Mouse (Mus musculus): ENCODE data around the gene Trpc4ap. TPM values are rescaled to one million over a fixed set of nuclear protein-coding genes. Genes with fewer than 3 reads are reported as not detected.
A peak's percentile ranks its signal among the peaks of the same experiment; 100 is the strongest.

Trpc4ap gene
- polyA plus RNA-seq, 1 experiment from 2014 or later: 102 TPM

GRCm38 (mm10) chr2:155632138-155632936 is 59.8 kb downstream of the Trpc4ap start:
- Histone ChIP-seq H3K27ac (no peak overlapping the region), H3K36me3 (ENCODE audit: insufficient read depth, low read length) (peaks cover 36% of the 10 kb centered on the region), H3K27me3 (ENCODE audit: insufficient read depth, low read length) (peaks cover 5% of the 10 kb centered on the region; the same call in 1 of the 2 replicates), H3K9ac (ENCODE audit: low read depth, low read length) (no peak overlapping the region), H3K9me3 (replicated peaks; ENCODE audit: low read length) (no peaks in the 10 kb centered on the region), H3K4me3 (replicated peaks; ENCODE audit: low read depth, low read length) (no peak overlapping the region), H3K4me1 (replicated peaks; ENCODE audit: insufficient read depth, low read length) (peaks cover 8% of the 10 kb centered on the region), H3K4me2 (ENCODE audit: low read length) (no peak overlapping the region)
- TF ChIP-seq CTCF (IDR thresholded peaks at IDR 0.05; ENCODE audit: low read depth): no peak
- no peak for ATAC-seq (replicated peaks; ENCODE audit: low FRiP score, low read depth)
- no peak for DNase-seq (ENCODE audit: low spot score)
- 72% methylated on average over 30 of the region's 30 CpGs for WGBS

DNA sequence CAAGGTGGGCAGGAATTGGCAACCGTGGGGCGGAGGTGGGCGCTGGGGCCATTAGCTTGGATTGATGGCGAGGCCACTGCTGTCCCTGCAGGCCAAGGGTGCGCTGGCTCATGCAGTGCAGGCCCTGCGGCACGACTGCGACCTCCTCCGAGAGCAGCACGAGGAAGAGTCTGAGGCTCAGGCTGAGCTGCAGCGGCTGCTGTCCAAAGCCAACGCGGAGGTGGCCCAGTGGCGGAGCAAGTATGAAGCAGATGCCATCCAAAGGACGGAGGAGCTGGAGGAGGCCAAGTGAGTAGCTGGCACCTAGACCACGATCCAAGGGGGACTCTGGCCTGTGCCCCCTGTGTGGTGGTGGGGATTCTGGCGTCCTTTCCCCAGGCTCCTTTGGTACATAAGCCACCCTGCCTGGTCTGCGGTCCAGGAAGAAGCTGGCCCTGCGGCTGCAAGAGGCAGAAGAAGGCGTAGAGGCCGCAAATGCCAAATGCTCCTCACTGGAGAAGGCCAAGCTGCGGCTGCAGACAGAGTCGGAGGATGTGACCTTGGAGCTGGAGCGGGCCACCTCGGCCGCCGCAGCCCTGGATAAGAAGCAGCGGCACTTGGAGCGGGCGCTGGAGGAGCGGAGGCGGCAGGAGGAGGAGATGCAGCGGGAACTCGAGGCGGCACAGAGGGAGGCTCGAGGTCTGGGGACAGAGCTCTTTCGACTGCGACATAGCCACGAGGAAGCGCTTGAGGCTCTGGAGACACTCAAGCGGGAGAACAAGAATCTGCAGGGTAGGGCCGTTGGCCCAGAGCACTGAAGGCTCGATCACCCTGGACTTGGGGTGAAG is 61.4 kb downstream of the Trpc4ap start:
- no peak overlapping the region for H3K4me3 ChIP-seq (replicated peaks; ENCODE audit: low read depth, low read length)
- H3K9ac ChIP-seq (ENCODE audit: low read depth, low read length): no peak overlapping the region
- no peaks in the 10 kb centered on the region for H3K9me3 ChIP-seq (replicated peaks; ENCODE audit: low read length)
- H3K36me3 ChIP-seq (ENCODE audit: insufficient read depth, low read length): peaks cover 24% of the 10 kb centered on the region
- ATAC-seq (replicated peaks; ENCODE audit: low FRiP score, low read depth): no peak
- H3K4me1 ChIP-seq (replicated peaks; ENCODE audit: insufficient read depth, low read length): peaks cover 8% of the 10 kb centered on the region
- no peak for DNase-seq (ENCODE audit: low spot score)
- no peak overlapping the region for H3K27ac ChIP-seq
- peaks cover 5% of the 10 kb centered on the region; the same call in 1 of the 2 replicates for H3K27me3 ChIP-seq (ENCODE audit: insufficient read depth, low read length)
- no peak overlapping the region for H3K4me2 ChIP-seq (ENCODE audit: low read length)
- 33% methylated on average over 43 of the region's 43 CpGs for WGBS
- no peak for TF ChIP-seq CTCF (IDR thresholded peaks at IDR 0.05; ENCODE audit: low read depth)

DNA sequence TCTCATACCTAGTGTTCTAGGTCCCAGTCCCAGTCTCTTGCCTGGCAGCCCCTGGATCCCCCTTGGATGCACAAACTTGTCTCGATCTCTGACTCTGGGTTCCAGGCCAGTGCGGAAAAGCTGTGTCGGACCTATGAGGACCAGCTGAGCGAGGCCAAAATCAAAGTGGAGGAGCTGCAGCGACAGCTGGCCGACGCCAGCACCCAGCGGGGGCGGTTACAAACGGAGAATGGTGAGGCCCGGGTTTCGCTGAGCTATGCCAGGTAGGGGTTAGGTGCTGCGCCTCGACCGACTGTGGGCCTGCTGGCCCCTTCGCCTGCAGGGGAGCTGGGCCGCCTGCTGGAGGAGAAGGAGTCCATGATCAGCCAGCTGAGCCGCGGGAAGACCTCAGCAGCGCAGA is 62.0 kb downstream of the Trpc4ap start:
- Histone ChIP-seq H3K27me3 (ENCODE audit: insufficient read depth, low read length) (peaks cover 5% of the 10 kb centered on the region; the same call in 1 of the 2 replicates), H3K9me3 (replicated peaks; ENCODE audit: low read length) (no peaks in the 10 kb centered on the region), H3K27ac (no peak overlapping the region), H3K4me1 (replicated peaks; ENCODE audit: insufficient read depth, low read length) (peaks cover 8% of the 10 kb centered on the region), H3K4me3 (replicated peaks; ENCODE audit: low read depth, low read length) (no peak overlapping the region), H3K4me2 (ENCODE audit: low read length) (no peak overlapping the region), H3K9ac (ENCODE audit: low read depth, low read length) (no peak overlapping the region), H3K36me3 (ENCODE audit: insufficient read depth, low read length) (peaks cover 18% of the 10 kb centered on the region)
- DNase-seq (ENCODE audit: low spot score) (no peak), ATAC-seq (replicated peaks; ENCODE audit: low FRiP score, low read depth) (no peak)
- TF ChIP-seq CTCF (IDR thresholded peaks at IDR 0.05; ENCODE audit: low read depth): no peak
- WGBS: 57% methylated on average over 20 of the region's 20 CpGs

- ATAC-seq (replicated peaks; ENCODE audit: low FRiP score, low read depth) (no peak), DNase-seq (ENCODE audit: low spot score) (peak; percentile 60)
- H3K9me3 ChIP-seq (replicated peaks; ENCODE audit: low read length): no peaks in the 10 kb centered on the region
- peaks cover 8% of the 10 kb centered on the region for H3K4me1 ChIP-seq (replicated peaks; ENCODE audit: insufficient read depth, low read length)
- 2% methylated on average over 35 of the region's 35 CpGs for WGBS
- H3K36me3 ChIP-seq (ENCODE audit: insufficient read depth, low read length): peaks cover 9% of the 10 kb centered on the region
- H3K4me2 ChIP-seq (ENCODE audit: low read length): peak overlapping the region; percentile 59
- no peak overlapping the region for H3K27ac ChIP-seq
- TF ChIP-seq CTCF (IDR thresholded peaks at IDR 0.05; ENCODE audit: low read depth): no peak
- peak overlapping the region; percentile 47; the same call in 1 of the 2 replicates for H3K9ac ChIP-seq (ENCODE audit: low read depth, low read length)
- H3K4me3 ChIP-seq (replicated peaks; ENCODE audit: low read depth, low read length): peak overlapping the region; percentile 16; the same call in 1 of the 2 replicates
- peaks cover 5% of the 10 kb centered on the region; the same call in 1 of the 2 replicates for H3K27me3 ChIP-seq (ENCODE audit: insufficient read depth, low read length)
Observed at GRCm38 (mm10) chr2:155629231-155629661, 62.9 kb downstream of the Trpc4ap start.

- Histone ChIP-seq H3K27ac (no peak overlapping the region), H3K36me3 (ENCODE audit: insufficient read depth, low read length) (peaks cover 2% of the 10 kb centered on the region; the same call in 1 of the 2 replicates), H3K4me1 (replicated peaks; ENCODE audit: insufficient read depth, low read length) (peaks cover 8% of the 10 kb centered on the region), H3K27me3 (ENCODE audit: insufficient read depth, low read length) (peaks cover 5% of the 10 kb centered on the region; the same call in 1 of the 2 replicates), H3K4me2 (ENCODE audit: low read length) (no peak overlapping the region), H3K9me3 (replicated peaks; ENCODE audit: low read length) (no peaks in the 10 kb centered on the region), H3K9ac (ENCODE audit: low read depth, low read length) (no peak overlapping the region), H3K4me3 (replicated peaks; ENCODE audit: low read depth, low read length) (no peak overlapping the region)
- TF ChIP-seq CTCF (IDR thresholded peaks at IDR 0.05; ENCODE audit: low read depth): no peak
- DNase-seq (ENCODE audit: low spot score) (no peak), ATAC-seq (replicated peaks; ENCODE audit: low FRiP score, low read depth) (no peak)
- 88% methylated on average over 13 of the region's 13 CpGs for WGBS
Observed at GRCm38 (mm10) chr2:155628519-155628918, 63.7 kb downstream of the Trpc4ap start.

- ATAC-seq (replicated peaks; ENCODE audit: low FRiP score, low read depth) (no peak), DNase-seq (ENCODE audit: low spot score) (no peak)
- H3K4me2 ChIP-seq (ENCODE audit: low read length): no peak overlapping the region
- no peak overlapping the region for H3K27ac ChIP-seq
- peaks cover 8% of the 10 kb centered on the region for H3K4me1 ChIP-seq (replicated peaks; ENCODE audit: insufficient read depth, low read length)
- no peak for TF ChIP-seq CTCF (IDR thresholded peaks at IDR 0.05; ENCODE audit: low read depth)
- 94% methylated on average over 9 of the region's 9 CpGs for WGBS
- H3K9ac ChIP-seq (ENCODE audit: low read depth, low read length): no peak overlapping the region
- H3K9me3 ChIP-seq (replicated peaks; ENCODE audit: low read length): no peaks in the 10 kb centered on the region
- no peak overlapping the region for H3K4me3 ChIP-seq (replicated peaks; ENCODE audit: low read depth, low read length)
- peaks cover 5% of the 10 kb centered on the region; the same call in 1 of the 2 replicates for H3K27me3 ChIP-seq (ENCODE audit: insufficient read depth, low read length)
- H3K36me3 ChIP-seq (ENCODE audit: insufficient read depth, low read length): peaks cover 2% of the 10 kb centered on the region; the same call in 1 of the 2 replicates
Observed at GRCm38 (mm10) chr2:155628112-155628511, 64.1 kb downstream of the Trpc4ap start.

All from kidney, postnatal 0 days (tissue).